Mouse (Mus musculus): ENCODE results near the gene Crot.

GRCm38 (mm10) chr5:8917069-8917468, 80.1 kb downstream of the Crot start:
- TF ChIP-seq CTCF (IDR thresholded peaks at IDR 0.05; ENCODE audit: insufficient read depth, low read depth, low read length) = no peak
- TF ChIP-seq POLR2A (IDR thresholded peaks at IDR 0.05; ENCODE audit: insufficient read depth, low read depth, low read length) = no peak
